Mouse (Mus musculus) thymus, postnatal 25 days (tissue): Measurements from ENCODE around the gene Chrna9.
"Not testable (repeated sequence)": the region's sequence is repeated elsewhere in the genome, so short reads cannot be mapped to it uniquely, and the experiment has no call there.

Source experiments
- DNase-seq: peaks from one replicate; pipeline ENCODE4 v3.0.0; 2022

Gene Chrna9

GRCm38 (mm10) chr5:65959893-65960596, 25.3 kb downstream of the Chrna9 start:
- DNase-seq, result no peak

- no peak for DNase-seq
Measured at GRCm38 (mm10) chr5:65960597-65960950, 25.9 kb downstream of the Chrna9 start.

- DNase-seq, result no peak
Measured at GRCm38 (mm10) chr5:65963291-65963690, 28.6 kb downstream of the Chrna9 start.

GRCm38 (mm10) chr5:65965771-65966279, 31.1 kb downstream of the Chrna9 start:
- DNase-seq, result no peak

GRCm38 (mm10) chr5:65967091-65967490, 32.4 kb downstream of the Chrna9 start:
- no peak for DNase-seq

- no peak for DNase-seq
Measured at GRCm38 (mm10) chr5:65968004-65968403, 33.3 kb downstream of the Chrna9 start.

GRCm38 (mm10) chr5:65973189-65973588, 38.5 kb downstream of the Chrna9 start:
- DNase-seq, result no peak

GRCm38 (mm10) chr5:65975731-65976130, 41.0 kb downstream of the Chrna9 start:
- DNase-seq, result no peak

- DNase-seq, result no peak
Measured at GRCm38 (mm10) chr5:65986426-65986825, 51.7 kb downstream of the Chrna9 start.

- DNase-seq, result not testable (repeated sequence)
Measured at GRCm38 (mm10) chr5:65987004-65987403, 52.3 kb downstream of the Chrna9 start.

- DNase-seq, result no peak
Measured at GRCm38 (mm10) chr5:65991191-65991590, 56.5 kb downstream of the Chrna9 start.

GRCm38 (mm10) chr5:65994643-65995042, 59.9 kb downstream of the Chrna9 start:
- no peak for DNase-seq

GRCm38 (mm10) chr5:65997813-65998212, 63.1 kb downstream of the Chrna9 start:
- no peak for DNase-seq

GRCm38 (mm10) chr5:65999106-65999505, 64.4 kb downstream of the Chrna9 start:
- DNase-seq, result no peak

GRCm38 (mm10) chr5:66000074-66000473, 65.4 kb downstream of the Chrna9 start:
- DNase-seq, result no peak

GRCm38 (mm10) chr5:66000567-66001125, 65.9 kb downstream of the Chrna9 start:
- DNase-seq, result no peak

GRCm38 (mm10) chr5:66001232-66001631, 66.5 kb downstream of the Chrna9 start:
- DNase-seq, result no peak

- DNase-seq, result no peak
Measured at GRCm38 (mm10) chr5:66004134-66004925, 69.6 kb downstream of the Chrna9 start, which contains the start of gene 9130230L23Rik. Gene 9130230L23Rik, minus strand, starts transcription at chr5:66004285.

- DNase-seq, result no peak
Measured at GRCm38 (mm10) chr5:66005041-66005678, 70.4 kb downstream of the Chrna9 start.

GRCm38 (mm10) chr5:66008245-66008967, 73.7 kb downstream of the Chrna9 start:
- DNase-seq, result no peak

- DNase-seq, result no peak
Measured at GRCm38 (mm10) chr5:66013999-66014398, 79.3 kb downstream of the Chrna9 start.

- DNase-seq, result no peak
Measured at GRCm38 (mm10) chr5:66014437-66014836, 79.7 kb downstream of the Chrna9 start.
